Mouse (Mus musculus) T-helper 17 cell (primary cell): ENCODE data around the gene Rxfp3.
"Not testable (repeated sequence)": the region's sequence is repeated elsewhere in the genome, so short reads cannot be mapped to it uniquely, and the experiment has no call there.

Experiments
- in situ Hi-C, 2 experiments: fragments of 300-600 bp; cut with MboI, MseI; formaldehyde crosslinking; loops; 1 replicate in 1 of 2; 2 replicates in 1 of 2; pipeline ENCODE4 v1.15.1; 2025; ENCODE audit warnings: high pct_unique_total_duplicates in 2 of 2

Rxfp3 gene

DNA sequence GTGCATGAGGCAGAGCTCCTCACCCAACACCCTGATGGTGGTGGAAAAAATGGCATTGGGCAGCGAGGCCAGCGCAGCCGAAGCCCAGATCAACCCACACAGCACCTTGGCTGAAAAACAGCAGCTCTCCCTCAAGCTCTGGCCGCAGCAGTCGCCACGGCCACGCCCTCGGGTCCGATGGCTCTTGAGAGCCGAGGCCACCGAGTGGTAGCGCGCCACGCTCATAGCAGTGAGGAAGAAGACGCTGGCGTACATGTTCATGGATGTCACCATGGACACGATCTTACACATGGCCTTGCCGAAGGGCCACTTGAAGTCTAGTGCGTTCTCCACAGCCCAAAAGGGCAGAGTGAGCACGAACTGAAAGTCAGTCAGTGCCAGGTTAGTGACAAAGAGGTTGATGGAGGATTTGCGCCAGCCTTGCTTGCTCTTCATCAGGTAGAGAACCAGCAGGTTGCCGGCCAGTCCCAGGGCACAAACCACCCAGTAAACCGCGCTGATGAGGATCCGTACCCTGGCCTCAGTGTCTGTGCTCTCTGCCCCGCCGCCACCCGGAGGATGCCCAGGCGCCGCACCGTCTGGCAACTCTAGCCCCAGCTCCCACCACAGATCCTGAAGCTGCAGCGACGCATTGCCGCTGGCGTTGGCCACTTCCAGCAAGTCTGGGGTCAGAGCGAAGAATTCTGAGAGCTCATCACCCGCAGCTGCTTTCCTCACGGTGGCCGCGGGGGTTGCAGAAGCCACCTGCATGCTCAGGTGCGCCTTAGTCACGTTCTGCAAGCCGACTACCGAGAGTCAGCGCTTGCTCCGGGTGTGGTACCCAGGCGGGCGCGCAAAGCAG, 1.0 kb downstream of the Rxfp3 start:
- in situ Hi-C loops: loop anchor here (5.0 kb wide), 3 partner anchors 286 to 341 kb away; no protein-coding TSS in a partner anchor

DNA sequence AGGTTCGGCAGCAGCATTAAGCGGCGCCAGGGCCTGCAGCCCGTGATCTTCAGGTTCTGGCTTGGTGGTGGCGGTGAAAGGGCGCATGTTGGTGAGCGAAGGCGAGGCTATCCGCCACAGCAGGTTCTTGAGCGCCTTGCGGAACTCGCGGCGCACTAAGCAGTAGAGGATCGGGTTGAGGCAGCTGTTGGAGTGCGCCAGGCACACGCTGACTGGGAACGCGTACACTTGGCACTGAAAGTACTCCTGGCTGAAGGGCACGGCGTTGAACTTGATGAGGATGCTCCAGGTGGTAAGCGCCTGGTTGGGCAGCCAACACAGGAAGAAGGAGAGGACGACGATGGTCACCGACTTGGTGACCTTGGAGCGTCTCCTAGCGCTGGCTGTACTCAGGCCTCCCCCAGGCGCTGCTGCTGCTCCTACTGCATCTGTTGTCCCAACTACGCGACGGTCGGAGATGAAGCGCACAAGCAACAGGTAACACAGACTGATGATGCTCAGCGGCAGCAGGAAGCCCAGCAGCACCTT, 1.8 kb downstream of the Rxfp3 start:
- in situ Hi-C loops: loop anchor here (5.0 kb wide), 3 partner anchors 286 to 341 kb away; no protein-coding TSS in a partner anchor

DNA sequence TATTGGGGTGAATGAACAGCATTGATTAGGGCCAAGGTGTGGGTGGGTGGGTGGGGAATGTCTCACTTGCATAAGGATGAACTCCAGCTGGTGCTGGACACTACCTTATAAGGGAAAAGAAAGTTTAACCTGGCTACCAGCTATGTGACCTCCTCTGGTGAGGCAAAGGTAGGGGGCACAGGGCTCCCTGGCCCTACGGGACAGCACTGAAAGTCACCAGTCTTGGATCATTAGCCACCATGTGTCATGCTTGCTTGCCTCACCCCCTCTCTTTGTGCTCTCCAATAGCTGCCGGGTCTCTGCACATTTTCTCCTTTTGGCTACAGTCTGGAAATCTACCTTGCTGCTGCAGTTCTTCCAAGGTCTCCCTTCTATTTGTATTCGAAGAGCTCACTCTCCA, 7.6 kb downstream of the Rxfp3 start:
- in situ Hi-C loops: no loop called here

DNA sequence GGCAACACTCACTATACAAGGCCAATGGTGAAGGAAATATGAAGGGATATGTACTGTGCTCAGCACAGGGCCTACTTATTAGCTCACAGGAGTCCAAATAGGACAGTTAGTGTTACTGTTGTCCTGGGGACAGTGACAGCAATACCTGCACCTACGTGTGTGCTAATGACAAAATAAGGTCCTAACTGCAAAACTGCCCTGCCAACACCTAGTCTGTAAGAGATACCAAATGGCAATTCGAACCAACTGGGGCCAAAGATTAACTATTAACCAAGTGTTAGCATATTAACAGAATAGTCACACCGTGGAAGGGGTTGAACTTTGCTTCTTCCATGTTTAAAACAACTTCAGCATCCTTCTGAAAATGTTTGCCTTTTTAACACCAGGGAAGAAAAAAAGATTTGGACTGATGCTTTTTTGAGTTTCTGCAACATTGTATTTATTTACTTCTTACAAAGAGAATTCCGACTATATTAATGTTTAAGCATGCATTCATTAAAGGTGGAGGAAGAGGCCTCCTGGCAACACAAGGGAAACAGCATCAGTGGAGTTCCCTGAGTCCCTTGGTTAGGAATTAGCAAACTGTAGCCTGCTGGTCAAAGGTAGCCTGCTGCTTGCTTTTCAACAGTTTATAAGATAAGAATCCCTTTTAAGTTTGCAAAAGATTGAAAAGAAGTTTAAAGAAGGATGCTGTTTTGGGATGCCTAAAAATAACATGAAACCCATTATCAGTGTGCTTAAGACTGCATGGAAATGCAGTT, 10.8 kb downstream of the Rxfp3 start:
- in situ Hi-C loops: no loop called here

DNA sequence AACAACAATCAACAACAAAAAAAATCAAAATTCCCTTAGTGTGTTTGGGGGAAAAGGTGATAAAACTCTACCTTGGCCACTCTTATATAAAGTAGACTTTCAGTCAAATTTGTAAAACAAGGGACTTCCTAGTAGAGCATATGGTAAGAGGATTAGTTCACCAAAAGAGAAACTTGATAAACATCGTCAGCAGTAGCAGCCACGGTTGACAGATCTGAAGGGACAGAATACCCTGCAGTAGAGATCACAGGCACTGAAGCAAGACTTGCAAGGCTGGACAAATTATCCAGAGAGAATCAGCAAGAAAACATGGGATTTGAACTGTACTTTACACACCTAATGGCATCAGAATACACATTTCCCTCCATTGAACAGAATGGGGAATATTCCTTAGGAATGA, 22.9 kb downstream of the Rxfp3 start:
- in situ Hi-C loops: loop anchor here in 1 of 2 experiments (25.0 kb wide), 1 partner anchor 1522 kb away; no protein-coding TSS in a partner anchor

DNA sequence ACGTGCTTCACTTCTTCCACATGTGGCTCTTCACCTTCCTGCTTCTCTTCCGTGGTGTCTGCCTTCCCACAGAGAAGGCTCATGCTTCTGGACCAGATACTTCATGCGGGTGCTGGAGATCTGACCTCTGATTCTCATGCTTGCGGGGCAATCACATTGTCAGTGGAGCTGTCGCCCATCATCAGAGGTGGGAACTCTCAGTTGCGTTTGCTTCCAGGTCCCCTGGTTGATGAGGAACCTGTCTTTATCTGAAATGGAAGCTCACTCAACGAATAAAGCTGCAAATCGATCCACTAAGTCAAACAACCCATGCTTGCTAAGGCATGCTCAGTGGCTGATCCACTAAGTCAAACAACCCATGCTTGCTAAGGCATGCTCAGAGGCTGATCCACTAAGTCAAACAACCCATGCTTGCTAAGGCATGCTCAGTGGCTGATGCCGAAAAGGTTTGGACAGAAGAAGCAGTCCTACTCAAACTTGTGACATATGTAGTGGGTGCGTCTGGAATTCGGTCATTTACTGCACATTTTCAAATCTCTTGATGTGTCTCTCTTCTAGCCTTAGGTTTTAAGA, 26.7 kb downstream of the Rxfp3 start:
- in situ Hi-C loops: loop anchor here in 1 of 2 experiments (25.0 kb wide), 1 partner anchor 1526 kb away; no protein-coding TSS in a partner anchor

DNA sequence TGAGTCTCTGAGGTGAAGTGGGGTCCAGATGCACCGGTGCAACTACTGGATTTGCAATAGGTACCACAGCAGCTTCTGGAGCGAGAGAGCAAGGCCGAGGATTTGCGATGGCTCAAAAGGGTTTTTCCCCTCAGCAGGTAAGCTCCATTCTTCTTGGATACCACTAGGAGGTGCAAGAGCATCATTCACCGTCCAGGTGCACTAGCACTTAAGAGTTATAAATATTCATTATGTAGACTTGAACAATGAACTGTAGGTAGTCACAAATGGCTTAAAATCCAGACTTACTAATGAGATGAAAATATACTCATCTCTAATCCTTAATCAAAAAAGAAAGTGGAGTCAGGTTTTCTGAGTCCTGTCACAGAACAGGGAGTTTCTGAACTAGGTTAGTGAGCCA, 29.0 kb downstream of the Rxfp3 start:
- in situ Hi-C loops: loop anchor here in 1 of 2 experiments (25.0 kb wide), 1 partner anchor 1529 kb away; no protein-coding TSS in a partner anchor

DNA sequence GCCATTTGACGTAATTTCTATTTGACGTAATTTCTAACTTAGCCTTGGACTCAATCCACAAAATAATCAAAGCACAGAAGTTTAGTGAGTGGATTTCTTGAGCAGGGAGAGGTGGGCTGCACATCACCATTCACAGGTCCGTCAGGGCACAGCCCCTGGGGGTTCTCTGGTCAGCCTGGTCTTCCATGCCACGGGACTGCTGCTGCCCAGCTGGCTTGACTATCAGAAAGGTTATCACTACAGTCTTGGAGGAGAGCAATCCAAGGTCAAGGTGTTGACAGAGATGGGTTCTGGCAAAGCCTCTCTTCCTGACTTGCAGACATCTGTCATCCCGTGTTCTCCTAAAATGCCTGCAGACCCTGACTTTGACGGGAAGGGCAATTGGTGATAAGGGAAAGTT, 33.1 kb downstream of the Rxfp3 start:
- in situ Hi-C loops: loop anchor here (5.0 to 25.0 kb wide), 2 partner anchors 52 to 1533 kb away; partner anchors contain the start of gene C1qtnf3 (in 1 of the 2)

DNA sequence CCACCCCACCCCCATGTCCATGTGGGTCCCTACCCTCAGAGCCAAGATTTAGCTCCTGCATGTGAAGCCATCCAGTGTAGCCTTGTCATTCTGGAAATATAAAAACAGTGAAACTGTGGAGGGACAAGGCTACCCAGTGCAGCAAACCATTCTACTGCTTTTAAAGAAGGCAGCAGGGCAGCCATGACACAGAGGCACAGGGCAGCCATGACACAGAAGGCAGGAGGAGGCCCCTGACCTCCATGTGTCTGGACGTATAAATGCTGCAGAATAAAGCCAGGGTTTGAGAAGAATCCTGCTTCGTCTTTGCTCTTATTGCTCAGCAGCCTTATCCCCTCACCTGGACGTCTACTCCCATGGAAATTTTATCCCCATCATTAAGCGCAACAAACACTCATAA, 34.0 kb downstream of the Rxfp3 start:
- in situ Hi-C loops: loop anchor here (5.0 to 25.0 kb wide), 2 partner anchors 51 to 1534 kb away; partner anchors contain the start of gene C1qtnf3 (in 1 of the 2)

DNA sequence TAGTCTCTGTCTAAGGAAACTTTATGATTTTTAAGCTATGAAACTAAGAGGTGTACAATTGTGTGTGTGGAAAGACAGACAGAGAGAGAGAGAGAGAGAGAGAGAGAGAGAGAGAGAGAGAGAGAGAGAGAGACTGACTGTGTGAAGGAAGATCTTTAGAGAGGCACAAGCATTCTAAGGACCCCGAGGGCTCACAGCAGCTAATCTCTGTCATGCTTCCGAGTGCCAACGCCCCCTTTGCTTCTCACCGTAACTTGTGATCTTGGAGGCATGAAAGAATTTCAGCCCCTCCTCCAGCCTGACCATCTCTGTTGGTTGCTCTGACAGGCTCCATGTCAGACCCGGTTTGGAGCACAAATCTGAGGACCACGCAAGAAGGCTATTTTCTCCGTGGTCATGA, 37.4 kb downstream of the Rxfp3 start, which contains the start of gene Slc45a2:
Slc45a2 (plus strand) TSS at position 301 of the 400 bp plus-strand sequence.
- in situ Hi-C loops: loop anchor here (5.0 to 25.0 kb wide), 2 partner anchors 48 to 1537 kb away; partner anchors contain the start of gene C1qtnf3 (in 1 of the 2)

DNA sequence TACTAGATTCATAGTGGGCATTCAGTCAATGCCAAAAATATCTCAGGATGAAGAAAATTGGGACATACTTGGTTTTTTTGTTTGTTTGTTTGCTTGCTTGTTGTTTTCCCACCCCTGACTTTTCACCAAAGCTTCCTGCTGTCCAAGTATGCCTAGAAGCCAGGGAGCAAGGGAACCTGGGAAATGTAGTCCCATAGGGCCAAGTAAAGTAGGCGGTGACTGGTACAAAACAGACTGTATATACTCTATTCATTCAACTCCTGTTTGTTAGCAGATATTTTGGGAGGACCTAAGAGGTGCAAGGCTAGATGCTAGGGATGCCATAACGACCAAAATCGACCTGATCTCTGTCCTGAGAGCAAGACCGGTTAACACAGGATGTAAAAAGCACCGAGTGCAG, 38.0 kb downstream of the Rxfp3 start:
- in situ Hi-C loops: loop anchor here (5.0 to 25.0 kb wide), 2 partner anchors 48 to 1537 kb away; partner anchors contain the start of gene C1qtnf3 (in 1 of the 2)

DNA sequence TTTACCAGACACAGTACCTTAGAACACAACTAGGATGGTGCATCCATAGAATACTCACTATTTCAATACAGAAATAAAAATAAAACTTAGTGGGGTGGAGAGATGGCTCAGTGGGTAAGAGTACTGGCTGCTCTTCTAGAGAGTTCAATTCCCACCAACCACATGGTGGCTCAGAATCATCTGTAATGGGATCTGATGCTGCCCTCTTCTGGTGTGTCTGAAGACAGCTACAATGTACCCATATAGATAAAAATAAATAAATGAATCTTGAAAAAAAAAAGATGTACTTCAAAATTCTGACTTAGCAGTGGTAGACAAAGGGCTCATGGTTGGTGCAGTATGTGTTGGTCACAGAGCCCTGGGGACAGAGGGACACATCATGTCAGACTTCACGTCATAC, 46.2 kb downstream of the Rxfp3 start:
- in situ Hi-C loops: no loop called here

DNA sequence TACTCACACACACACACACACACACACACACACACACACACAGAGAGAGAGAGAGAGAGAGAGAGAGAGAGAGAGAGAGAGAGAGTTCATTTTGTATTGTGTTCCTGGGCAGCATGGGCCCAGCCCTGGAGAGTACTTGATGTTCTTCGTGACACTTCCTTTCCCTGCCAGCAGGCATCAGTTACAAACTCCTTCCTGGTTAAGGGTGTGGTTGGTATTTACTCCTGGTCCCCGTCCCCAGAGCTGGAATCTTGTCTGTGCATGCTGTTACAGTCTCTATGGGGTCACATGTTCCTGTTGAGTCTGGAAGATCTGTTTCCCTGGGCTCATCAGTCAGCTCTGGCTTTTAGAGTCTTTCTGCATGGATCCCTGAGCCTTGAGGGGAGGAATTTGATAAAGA, 47.4 kb downstream of the Rxfp3 start:
- in situ Hi-C loops: no loop called here

DNA sequence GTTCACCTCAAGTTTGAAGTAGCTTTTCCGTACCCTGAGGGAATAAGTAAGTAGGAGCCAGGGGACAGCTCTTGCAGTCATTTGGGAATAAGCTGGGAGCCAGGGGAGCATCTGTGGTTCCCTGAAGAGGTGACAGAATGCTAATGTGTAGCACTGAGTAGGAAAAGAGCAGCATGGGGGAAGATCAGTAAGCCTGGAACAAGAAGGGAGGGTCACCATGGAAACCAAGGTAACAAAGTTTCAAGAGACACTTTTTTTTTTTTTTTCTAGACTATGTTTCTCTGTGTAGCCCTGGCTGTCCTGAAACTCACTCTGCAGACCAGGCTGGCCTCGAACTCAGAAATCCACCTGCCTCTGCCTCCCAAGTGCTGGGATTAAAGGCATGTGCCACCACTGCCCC, 51.3 kb downstream of the Rxfp3 start:
- in situ Hi-C loops: not testable (repeated sequence)

DNA sequence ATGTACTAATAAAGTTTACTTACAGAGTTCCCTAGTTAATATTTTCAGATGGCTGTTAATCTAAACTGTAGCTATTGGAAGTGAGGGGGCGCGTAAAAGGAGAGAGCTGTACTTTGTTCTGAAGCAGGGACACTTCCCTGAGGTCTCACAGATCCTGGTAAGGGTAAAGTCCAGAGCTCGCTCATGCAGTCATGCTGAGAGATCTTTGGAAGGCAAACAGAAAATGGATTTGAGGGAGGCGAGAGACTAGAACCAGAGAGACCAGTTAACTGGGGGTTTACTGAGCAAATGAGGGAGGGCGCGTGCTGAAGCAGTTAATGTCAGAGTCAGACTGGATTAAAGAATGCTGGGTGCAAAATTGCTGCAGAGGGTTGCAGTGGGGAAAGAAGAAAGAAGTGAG, 52.0 kb downstream of the Rxfp3 start:
- in situ Hi-C loops: no loop called here
